Mouse (Mus musculus) liver, embryonic 13.5 days (tissue): ENCODE data around the gene Dedd. TPM values are rescaled to one million over a fixed set of nuclear protein-coding genes. Genes with fewer than 3 reads are reported as not detected.

ENCODE experiments used
- ATAC-seq: fragments of 200-750 bp; cut with Nextera tagmentation; 2 replicates; pipeline ENCODE4 v1.8.0; 2017; ENCODE audit warnings: low read depth, mild to moderate bottlenecking, moderate number of reproducible peaks, moderate library complexity
- DNase-seq: peaks from one replicate; pipeline ENCODE4 v3.0.0; 2022
- H3K27ac ChIP-seq: fragments of 300-500 bp; sonication (generic); 2 replicates; pipeline ENCODE4 v1.5.1; 2015; ENCODE audit warnings: moderate library complexity, mild to moderate bottlenecking, inconsistent platforms
- H3K27me3 ChIP-seq: fragments of 300-500 bp; sonication (generic); 2 replicates; pipeline ENCODE4 v1.6.1; 2015; ENCODE audit warnings: mild to moderate bottlenecking, inconsistent platforms
- H3K36me3 ChIP-seq: fragments of 300-500 bp; sonication (generic); 2 replicates; pipeline ENCODE4 v1.6.1; 2015; ENCODE audit warnings: mild to moderate bottlenecking, inconsistent platforms
- H3K4me1 ChIP-seq: fragments of 300-500 bp; sonication (generic); replicated peaks from 2 replicates; pipeline ENCODE4 v1.6.1; 2015; ENCODE audit warnings: inconsistent platforms
- H3K4me2 ChIP-seq: fragments of 300-500 bp; sonication (generic); 2 replicates; pipeline ENCODE4 v1.6.1; 2015; ENCODE audit warnings: inconsistent platforms, mild to moderate bottlenecking, moderate library complexity
- H3K4me3 ChIP-seq: fragments of 300-500 bp; sonication (generic); replicated peaks from 2 replicates; pipeline ENCODE4 v1.5.1; 2015; ENCODE audit warnings: mild to moderate bottlenecking, inconsistent platforms
- H3K9ac ChIP-seq: fragments of 300-500 bp; sonication (generic); 2 replicates; pipeline ENCODE4 v1.6.1; 2015; ENCODE audit warnings: mild to moderate bottlenecking, inconsistent platforms
- H3K9me3 ChIP-seq: fragments of 300-500 bp; sonication (generic); replicated peaks from 2 replicates; pipeline ENCODE4 v1.6.1; 2016; ENCODE audit warnings: inconsistent platforms
- WGBS: fragments of 180-500 bp; shearing (Covaris S2); methylation state at CpG from one replicate; pipeline ENCODE4 v1.1.7; 2015; ENCODE audit not compliant: insufficient replicate concordance; 5-methylcytosine and 5-hydroxymethylcytosine counted together
- polyA plus RNA-seq: library from polyadenylated mRNA; unstranded; fragments of >200 nt; fragmentation: Nextera tagmentation; extraction: Ambion mirVana; gene quantifications from 2 replicates; pipeline ENCODE4 v1.2.1, GENCODE M21; 2015

Dedd gene
- polyA plus RNA-seq, 1 experiment from 2014 or later = 20.3 TPM

DNA sequence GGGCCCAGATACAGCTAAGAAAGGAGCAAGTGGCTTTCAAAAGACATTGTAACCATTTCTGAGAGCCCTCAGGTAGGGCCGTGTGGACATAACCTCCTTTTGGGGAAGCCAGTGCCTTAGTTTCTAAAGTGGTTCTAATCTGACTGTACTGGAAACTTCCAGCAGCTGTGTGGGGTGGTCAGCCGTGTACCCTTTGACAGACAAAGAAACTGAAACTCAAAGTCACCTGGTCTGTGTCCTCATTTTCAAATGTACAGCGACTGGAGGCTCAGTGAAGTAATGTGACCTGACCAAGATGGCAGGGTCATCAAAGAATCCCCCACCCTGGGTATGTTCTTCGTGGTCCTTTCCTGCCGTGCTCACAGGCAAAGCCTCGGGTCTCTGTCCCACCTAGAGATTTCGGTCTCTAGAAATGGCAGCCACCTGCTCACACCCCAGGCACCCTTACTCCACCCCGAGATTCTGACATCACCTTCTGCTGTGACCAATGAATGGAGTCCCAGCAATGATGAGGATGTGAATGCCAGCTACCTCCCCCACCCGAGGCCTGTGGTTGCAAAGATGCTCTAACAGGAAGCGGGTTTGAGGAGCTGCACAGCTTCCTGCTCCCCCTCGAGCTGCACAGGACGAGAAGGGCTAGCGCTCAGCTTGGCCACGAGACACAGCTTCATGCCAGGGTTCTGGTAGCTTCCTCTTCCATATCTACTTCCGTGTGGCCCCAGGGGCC lies 59.6 kb downstream of the Dedd start, which contains the start of gene Arhgap30:
Arhgap30 (plus strand) TSS at position 579 of the 727 bp plus-strand sequence.
- peak; percentile 44 for DNase-seq
- peak within 1 kb of the TSS; percentile 62 for H3K4me2 ChIP-seq
- H3K4me1 ChIP-seq = peaks cover 18% of the 10 kb centered on the region
- H3K27me3 ChIP-seq = no peaks in the 10 kb centered on the region
- peak within 1 kb of the TSS; percentile 45 for H3K4me3 ChIP-seq
- peak; percentile 62 for ATAC-seq
- H3K27ac ChIP-seq = peak within 1 kb of the TSS; percentile 61
- no peaks in the 10 kb centered on the region for H3K9me3 ChIP-seq
- 22% methylated on average over 15 of the region's 15 CpGs for WGBS
- no peaks in the 10 kb centered on the region for H3K36me3 ChIP-seq
- H3K9ac ChIP-seq = peak within 1 kb of the TSS; percentile 36

- peaks cover 18% of the 10 kb centered on the region for H3K4me1 ChIP-seq
- ATAC-seq (peak; percentile 40; the same call in 1 of the 2 replicates), DNase-seq (no peak)
- WGBS = 16% methylated on average over 4 of the region's 4 CpGs
- H3K9me3 ChIP-seq = no peaks in the 10 kb centered on the region
- peak overlapping the region; percentile 62 for H3K4me2 ChIP-seq
- H3K36me3 ChIP-seq = no peaks in the 10 kb centered on the region
- no peaks in the 10 kb centered on the region for H3K27me3 ChIP-seq
- peak overlapping the region; percentile 36 for H3K9ac ChIP-seq
- H3K27ac ChIP-seq = peak overlapping the region; percentile 61; the same call in 1 of the 2 replicates
- H3K4me3 ChIP-seq = peak overlapping the region; percentile 45
Observed at GRCm38 (mm10) chr1:171390101-171390500, 61.2 kb downstream of the Dedd start.

Other genes with a start within 250 kb of the Dedd start
- 1.8 and 2.5 TPM in 2 replicates for gene Cfap126, start 215.2 kb upstream of the Dedd start, polyA plus RNA-seq
- gene Sdhc, start 178.5 kb upstream of the Dedd start, polyA plus RNA-seq = 140 and 164 TPM in 2 replicates
- 0.14 TPM in 1 of 2 replicates, not detected in the other for gene Mpz, start 178.4 kb upstream of the Dedd start, polyA plus RNA-seq
- gene Pcp4l1, start 132.9 kb upstream of the Dedd start, polyA plus RNA-seq = 1.5 and 1.8 TPM in 2 replicates
- gene Nr1i3, start 115.2 kb upstream of the Dedd start, polyA plus RNA-seq = 0.39 and 0.52 TPM in 2 replicates
- 19.3 and 21.4 TPM in 2 replicates for gene Tomm40l, start 106.6 kb upstream of the Dedd start, polyA plus RNA-seq
- 3,578 and 3,897 TPM in 2 replicates for gene Apoa2, start 104.1 kb upstream of the Dedd start, polyA plus RNA-seq
- 68.2 and 69.6 TPM in 2 replicates for gene Fcer1g, start 94.8 kb upstream of the Dedd start, polyA plus RNA-seq
- gene Adamts4, start 78.7 kb upstream of the Dedd start, polyA plus RNA-seq = 0.43 and 0.46 TPM in 2 replicates
- gene Ndufs2, start 77.8 kb upstream of the Dedd start, polyA plus RNA-seq = 152 and 167 TPM in 2 replicates
- 24.9 and 26.5 TPM in 2 replicates for gene B4galt3, start 58.8 kb upstream of the Dedd start, polyA plus RNA-seq
- gene Ppox, start 48.0 kb upstream of the Dedd start, polyA plus RNA-seq = 174 and 175 TPM in 2 replicates
- gene Usp21, start 41.2 kb upstream of the Dedd start, polyA plus RNA-seq = 25.8 and 26.7 TPM in 2 replicates
- 53.3 and 57.1 TPM in 2 replicates for gene Ufc1, start 34.1 kb upstream of the Dedd start, polyA plus RNA-seq
- 24.1 and 29.1 TPM in 2 replicates for gene Nit1, start 16.5 kb downstream of the Dedd start, polyA plus RNA-seq
- gene Pfdn2, start 16.5 kb downstream of the Dedd start, polyA plus RNA-seq = 60.9 and 66.8 TPM in 2 replicates
- 0.13 and 0.18 TPM in 2 replicates for gene Klhdc9, start 31.7 kb downstream of the Dedd start, polyA plus RNA-seq
- 0.08 and 0.14 TPM in 2 replicates for gene Nectin4, start 41.0 kb downstream of the Dedd start, polyA plus RNA-seq
- 3.3 and 3.8 TPM in 2 replicates for gene Arhgap30, start 59.8 kb downstream of the Dedd start, polyA plus RNA-seq
- 20.9 and 25.3 TPM in 2 replicates for gene Usf1, start 82.2 kb downstream of the Dedd start, polyA plus RNA-seq
- gene Tstd1, start 89.7 kb downstream of the Dedd start, polyA plus RNA-seq = 1.3 and 1.6 TPM in 2 replicates
- gene F11r, start 108.4 kb downstream of the Dedd start, polyA plus RNA-seq = 20.6 and 24.3 TPM in 2 replicates
- 3.5 and 3.7 TPM in 2 replicates for gene Alyref2, start 174.3 kb downstream of the Dedd start, polyA plus RNA-seq
- gene Itln1, start 206.1 kb downstream of the Dedd start, polyA plus RNA-seq = not detected in 2 replicates
- 0.37 and 0.46 TPM in 2 replicates for gene Cd244a, start 230.0 kb downstream of the Dedd start, polyA plus RNA-seq